Mouse (Mus musculus) kidney, adult 9 months (tissue): ENCODE results near the gene Ehd4.

ENCODE experiments used
- DNase-seq: peaks from one replicate; pipeline ENCODE4 v3.0.0; 2022

Gene Ehd4

DNA sequence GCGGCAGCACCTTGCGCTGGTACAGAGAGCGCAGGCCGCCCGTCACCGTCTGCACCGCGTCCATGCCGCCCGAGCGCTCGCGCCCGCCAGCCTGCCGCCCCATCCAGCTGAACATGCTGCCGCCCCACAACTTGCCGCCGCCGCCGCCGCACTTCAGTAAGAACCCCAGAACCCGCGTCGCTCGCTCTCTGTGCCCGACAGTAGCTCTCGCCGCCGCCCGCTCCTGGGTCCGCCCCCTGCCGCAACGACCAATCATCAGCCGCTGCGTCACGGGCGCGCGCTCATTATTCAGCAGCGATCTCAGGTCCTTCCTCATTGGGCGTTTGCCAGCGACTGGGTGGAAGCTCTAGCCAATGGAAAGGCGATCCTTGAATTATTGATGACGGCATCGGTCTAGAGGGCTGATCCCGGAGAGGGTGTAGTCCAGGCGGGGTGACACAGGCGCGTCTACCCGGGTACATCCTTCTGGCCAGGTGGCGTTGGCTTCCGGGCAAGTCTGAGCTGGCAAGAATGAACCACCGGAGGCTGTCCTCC lies at the start of gene Ehd4:
Gene Ehd4 (minus strand): TSS at position 246 of the 534 bp plus-strand sequence.
- DNase-seq = peak; percentile 99

DNA sequence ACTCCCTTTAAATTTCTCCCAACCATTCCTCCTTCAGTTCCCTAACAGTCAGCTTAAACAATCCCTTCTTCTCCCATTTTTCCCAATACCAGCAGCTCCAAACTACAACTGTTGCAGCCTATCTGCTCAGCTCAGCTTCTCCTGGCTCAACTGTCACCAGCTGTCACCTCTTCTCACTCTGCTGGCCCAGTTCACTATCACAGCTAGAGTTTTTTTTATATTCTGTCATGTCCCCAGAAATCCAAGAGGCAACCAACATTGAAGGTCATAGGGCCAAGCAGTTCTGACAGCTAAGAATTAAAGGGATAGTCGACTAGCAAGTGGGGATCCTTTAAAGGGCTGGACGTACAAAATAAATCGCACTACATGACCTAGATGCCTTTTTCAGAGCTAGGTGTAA lies 49.3 kb upstream of the Ehd4 start:
- DNase-seq = no peak

DNA sequence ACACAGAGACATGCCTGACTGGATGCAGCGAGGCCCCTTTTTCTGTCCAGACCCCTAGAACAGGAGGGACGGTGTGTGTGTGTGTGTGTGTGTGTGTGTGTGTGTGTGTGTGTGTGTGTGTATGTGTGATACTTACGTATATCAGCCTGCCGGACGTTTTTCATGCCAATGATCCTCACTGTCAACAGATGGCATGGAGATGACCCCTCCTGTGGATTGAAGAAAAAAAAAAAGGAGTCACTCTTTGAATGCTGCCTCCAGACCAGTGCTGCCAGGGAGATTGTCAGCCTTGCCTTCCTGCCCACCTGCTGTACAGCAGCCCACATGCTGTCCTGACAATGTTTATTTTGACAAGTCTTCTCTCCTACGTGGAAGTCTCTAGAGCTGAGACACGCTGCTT lies 45.7 kb upstream of the Ehd4 start:
- DNase-seq = no peak

DNA sequence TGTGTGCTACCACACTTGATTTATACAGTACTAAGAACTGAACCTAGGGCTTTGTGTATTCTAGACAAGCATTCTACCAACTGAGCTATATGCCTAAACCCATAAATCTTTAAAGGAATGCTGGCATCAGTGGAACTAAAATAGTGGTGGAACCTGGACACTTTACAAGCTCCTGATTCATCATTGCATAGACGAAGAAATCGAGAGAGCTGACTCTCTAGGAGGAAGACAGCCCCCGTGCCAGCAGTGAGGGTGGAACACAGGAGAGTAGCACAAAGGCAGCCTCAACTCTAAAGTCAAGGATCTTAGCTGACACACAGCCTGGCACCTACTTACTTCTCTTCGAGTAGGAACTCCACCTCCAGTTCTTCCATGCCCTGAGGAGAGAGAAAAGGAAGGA lies 33.8 kb upstream of the Ehd4 start:
- no peak for DNase-seq

DNA sequence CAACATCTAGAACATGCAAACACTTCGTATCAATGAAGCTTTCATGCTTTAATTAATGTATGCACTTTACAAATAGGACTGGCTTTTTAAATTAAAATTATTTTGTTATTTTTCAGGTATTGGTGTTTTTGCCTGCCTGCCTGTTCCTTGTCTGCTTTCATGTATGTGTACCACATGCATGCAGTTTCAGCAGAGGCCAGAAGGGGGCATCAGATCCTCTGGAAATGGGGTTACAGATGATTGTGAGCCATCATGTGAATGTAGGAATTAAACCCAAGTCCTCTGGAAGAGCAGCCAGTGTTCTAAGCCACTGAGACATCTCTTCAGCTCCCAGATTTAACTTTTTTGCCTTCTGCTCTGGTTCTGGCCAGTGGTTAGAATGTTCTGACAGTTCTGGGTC lies 33.2 kb upstream of the Ehd4 start:
- DNase-seq = no peak

DNA sequence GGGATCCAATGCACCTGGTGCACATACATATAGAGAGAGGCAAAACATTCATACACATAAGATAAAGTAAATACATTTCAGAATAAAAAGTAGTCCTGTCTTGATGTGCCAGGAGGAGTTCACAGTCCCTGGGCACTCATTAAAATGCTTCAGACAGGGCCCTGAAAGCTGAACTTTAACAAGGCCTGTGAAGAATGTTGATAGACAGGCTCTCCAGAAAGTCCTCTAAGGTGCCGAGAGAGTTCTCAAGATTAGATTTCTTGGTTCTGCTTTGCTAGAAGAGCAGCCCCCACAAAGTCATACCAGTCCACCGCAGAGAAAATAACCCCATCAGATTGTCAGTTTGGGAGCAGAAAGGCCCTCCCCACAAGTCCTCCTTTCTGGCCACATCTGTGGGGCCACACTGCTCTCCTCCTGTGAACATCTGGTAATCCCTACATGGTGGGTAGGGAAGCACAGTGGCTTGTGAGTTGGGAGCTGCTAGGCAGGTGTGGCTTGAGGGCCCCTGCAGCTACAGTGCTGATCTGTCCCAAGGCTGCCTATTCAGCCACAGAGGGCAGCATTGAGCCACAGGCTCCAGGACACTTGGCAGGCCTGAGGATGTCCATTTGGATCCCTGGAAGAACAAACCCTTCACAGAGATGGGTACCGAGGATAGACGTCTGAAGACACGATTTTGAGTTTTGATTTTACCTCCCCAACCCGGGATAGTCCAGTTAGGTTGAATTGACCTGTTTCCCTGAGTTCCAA lies 31.3 kb upstream of the Ehd4 start:
- DNase-seq = no peak

DNA sequence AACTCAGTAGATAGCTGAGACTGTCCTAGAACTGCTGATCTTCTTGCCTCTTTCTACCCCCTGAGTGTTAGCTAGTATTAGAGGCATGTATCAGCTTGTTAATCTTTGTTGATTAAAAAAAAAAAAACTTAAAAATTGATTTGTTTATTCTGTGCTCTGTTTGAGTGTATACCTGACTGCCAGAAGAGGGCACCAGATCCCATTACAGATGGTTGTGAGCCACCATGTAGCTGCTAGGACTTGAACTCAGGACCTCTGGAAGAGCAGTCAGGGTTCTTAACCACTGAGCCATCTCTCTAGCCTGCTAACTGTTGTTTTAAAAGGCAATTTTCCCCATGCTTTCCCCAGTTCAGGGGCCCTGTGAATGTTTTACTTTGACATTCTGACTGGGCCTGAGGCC lies 24.5 kb upstream of the Ehd4 start:
- no peak for DNase-seq

DNA sequence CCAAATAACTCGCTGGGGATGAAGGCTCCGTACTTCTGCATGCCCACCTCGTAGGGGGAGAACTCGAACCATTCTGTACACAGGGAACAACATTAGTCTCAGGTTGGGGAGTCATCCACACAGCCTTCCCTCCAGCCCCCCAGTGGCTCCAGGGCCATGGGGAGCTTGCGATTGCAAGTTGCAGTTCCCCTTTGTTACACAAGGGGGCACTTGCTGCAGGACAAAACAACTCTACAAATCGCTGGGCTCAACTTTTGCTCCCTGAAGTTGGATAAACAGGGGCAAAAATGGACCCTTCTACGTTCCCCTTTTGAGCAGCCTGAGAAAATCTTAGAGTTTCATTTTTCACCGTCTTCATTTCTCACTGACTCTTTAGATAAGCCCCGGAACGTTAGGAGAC lies 19.3 kb upstream of the Ehd4 start:
- DNase-seq = peak; percentile 38

DNA sequence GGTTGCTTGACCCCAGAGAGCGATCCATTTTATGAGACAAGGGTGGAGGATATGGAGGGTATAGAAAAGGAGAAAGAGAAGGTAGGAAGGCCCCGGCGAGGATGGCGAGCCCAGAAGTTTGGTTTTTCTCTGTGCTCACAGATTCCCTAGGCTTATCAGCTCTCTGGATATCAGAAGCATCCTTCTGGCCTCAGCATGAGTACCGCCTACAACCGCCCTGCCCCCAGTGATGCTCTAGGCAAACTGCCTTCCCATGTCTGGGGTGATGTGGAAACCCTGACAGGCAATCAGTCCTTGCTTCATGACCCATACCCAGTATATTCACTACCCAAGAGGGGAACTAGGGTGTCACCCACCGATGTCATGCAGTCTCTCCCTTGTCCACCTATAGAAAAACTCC lies 17.0 kb upstream of the Ehd4 start:
- no peak for DNase-seq

DNA sequence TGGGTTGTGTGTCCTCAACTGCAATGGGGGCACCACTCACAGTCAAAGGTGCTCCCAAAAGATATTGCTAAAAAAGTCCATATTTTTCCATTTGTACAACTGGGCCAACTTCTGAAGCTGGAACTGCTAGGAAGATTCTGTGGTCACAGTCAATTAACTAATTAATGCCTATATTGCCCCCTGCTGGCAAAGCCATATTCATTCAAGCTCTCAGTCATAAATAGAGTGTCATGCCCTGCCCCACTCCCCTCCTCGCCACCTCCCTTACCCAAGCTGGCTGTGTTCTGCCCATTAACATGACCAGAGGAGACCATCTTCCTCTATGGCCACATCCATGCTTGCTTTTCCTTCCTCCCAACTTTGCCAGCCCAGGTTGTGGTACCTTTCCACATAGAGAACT lies 16.3 kb upstream of the Ehd4 start:
- DNase-seq = peak; percentile 48

DNA sequence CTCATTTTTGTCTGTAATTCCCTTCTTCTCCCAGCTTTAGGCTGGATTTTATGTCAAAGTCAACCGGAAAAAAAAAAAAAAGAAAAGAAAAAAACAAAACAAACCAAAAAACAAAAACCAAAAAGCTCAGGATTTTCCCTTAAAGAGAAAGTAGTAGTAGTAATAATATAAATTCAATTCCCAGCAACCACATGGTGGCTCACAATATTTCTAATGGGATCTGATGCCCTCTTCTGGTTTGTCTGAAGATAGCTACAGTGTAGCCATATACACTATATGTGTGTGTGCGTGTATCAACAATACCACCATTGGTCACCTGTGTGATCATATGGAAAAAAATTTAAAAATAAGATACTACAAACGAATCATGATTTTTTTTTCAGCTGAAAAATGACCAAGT lies 15.0 kb upstream of the Ehd4 start:
- DNase-seq = no peak

DNA sequence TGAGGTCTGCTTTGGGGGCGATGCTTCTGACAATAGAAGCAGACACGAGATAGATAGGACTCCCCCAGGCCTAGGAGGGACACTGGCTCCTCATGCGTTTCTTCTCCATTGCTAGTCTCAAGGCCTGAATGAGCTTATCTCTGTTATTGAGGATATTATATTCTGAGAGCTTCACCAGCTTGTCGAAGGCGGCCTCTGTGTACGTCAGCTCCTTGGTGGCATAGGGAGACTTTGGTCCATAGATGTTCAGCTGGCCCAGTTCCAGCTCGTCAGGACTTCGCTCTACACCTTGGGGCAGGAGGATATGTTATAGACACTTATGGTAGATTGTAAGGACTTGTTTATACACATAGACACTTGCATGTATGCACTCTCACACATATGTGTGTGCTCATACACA lies 13.4 kb upstream of the Ehd4 start:
- DNase-seq = no peak

DNA sequence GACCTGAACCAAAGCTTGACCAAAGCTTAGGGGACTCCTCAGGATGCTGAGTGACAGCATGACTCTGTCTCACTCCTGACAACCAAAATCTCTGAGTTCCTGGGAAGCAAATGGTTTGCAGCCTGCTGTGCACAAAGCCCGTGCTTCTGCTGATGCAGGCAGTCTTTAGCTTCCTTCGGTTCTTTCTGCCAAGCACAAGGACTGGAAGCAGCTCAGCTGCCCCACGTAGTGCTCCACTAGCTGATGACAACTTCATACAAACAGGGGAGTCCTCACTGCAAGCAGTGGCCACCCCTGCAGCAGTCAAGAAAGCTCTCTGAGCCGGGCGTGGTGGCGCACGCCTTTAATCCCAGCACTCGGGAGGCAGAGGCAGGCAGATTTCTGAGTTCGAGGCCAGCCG lies 11.1 kb upstream of the Ehd4 start:
- DNase-seq = no peak

DNA sequence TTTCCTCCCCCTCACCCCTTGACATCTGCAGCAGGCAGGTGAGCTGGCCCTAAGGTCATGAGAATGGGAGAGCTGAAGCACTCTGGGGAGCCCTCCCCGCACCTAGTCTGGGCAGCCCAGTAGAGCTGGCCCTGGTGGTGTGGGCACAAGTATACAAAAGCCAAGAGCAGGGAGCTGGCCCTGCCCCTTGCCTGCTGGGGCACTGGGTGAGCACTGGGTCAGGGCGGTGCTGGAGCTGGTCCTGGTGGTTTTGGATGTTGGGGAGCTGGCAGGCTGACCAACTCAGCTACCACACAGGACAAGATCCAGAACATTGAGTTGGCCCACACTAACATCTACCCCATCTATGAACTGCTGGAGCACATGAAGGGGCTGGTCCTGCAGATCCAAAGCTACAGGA lies 5.0 kb upstream of the Ehd4 start:
- DNase-seq = no peak

DNA sequence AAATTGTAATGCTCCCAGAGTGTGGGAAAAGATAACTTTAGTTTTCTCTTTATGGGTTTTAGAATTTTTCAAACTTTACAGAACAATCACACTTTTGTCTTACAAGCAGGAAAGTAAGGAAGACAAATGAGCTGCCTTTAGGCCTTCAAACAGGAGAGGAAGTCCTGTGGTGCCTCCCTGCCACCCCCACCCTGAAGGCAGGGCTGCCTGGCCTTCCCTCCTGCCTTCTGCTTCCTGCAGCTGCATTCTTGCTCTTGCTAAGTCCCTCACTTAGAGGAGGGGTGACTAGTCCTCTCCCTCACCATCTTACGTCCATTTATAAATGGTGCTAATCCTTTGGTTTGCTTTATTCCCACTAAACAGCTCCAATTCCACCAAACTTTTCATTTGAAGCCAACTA lies 4.4 kb upstream of the Ehd4 start:
- peak; percentile 35 for DNase-seq

DNA sequence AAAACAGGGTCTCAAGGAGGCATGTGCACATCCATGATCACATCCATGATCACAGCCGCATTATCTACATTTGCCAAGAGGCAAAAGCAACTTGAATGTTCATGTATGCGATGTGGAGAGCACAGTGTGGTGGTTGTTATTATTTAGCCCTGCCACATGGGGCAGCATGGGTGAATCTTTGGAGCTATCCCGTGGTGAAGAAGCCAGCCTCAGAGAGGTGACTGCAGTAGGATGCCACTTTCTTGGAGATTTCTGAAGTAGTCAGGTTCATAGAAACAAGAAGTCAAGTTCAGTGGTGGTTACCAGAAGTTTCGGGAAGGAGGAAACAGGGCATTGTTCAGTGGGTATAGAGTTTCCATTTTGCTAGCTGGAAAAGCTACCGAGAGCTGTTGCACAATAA lies 3.6 kb upstream of the Ehd4 start:
- DNase-seq = no peak

DNA sequence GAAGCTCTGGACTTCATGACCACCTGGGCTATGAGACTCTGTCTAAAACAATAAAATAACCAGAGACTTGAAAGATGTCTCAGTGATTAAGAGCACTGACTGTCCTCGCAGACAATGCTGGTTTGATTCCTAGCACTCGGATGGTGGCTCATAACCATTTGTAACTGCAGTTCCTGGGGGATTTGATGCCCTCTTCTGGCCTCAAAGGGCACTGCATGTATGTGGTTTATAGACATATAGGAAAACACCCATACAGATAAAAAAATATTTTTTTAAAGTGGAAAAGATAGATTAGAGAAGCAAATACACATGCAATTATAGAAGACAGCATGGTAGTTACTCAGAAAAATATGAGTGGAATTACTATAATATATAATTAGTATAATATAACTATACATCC lies 3.2 kb upstream of the Ehd4 start:
- DNase-seq = no peak

DNA sequence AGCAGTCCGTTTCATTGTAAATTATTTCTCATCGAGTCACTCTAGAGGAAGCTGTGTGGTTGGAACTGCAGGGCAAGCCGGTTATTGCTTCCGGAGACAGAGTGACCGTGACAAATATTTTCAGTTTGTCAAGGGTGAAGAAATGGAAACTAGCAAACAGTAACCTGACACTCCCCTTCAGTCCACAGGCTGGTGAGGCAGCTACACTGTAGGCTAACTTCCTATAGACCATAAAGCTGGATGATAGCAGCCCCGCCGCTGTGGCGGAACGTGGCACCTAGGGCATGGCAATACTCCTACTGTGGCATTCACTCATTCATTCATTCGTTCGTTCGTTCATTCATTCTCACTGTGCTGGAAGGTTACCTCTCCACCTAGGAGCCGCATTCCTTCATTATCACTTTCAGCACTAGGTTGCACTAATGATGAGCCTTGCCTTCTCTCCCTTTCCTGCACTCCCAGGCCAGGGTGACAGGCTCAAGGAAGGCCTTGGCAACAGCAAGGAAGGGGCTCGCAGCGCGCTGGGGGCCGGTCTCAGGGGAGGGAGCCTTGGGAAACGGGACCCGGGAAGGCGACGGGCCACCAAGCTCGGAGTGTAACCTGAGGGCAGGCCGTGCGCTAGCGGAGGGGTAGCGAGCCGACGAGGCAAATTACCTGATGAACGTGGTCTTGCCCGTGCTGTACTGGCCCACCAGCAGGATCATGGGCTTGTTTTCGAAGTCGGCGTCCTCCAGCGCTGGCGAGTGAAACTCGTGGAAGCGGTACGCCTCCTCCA lies 633 bp downstream of the Ehd4 start:
- peak; percentile 23 for DNase-seq

DNA sequence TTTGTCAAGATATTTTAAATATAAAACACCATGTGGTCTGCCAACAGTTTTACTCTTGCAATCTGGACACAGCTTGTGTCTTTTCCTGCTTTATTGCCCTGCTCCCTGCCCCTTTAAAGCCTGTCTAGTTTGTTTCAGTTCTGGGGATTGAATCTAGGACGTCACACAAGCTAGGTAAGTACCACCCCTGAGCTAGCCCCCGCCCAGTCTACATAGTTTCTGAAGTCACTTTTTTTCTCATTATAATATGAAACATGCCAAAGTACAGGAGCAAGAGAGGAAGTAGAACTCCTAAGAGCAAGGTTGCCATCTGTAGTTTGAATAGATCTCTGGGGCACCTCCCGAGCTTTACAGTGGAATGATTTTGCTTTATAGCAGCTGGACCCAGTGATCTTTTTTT lies 3.8 kb downstream of the Ehd4 start:
- DNase-seq = no peak

DNA sequence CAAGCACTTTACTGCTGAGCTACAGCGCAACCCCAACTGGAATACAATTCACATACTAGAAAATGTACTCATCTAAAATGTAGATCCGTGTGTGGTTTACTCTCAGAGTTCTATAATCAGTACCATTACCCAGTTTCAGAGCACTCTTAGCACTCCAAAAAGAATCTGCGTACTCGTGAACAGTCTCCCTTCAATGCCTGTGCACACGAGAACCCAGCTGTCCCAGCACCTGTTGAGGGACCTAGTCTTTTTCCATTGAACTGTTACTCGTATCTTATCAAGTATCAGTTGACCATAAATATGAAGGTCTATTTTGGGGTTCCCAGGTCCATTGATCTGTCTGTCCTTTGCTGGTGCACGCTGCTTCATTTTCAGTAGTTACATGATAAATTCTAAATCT lies 4.8 kb downstream of the Ehd4 start:
- DNase-seq = no peak

DNA sequence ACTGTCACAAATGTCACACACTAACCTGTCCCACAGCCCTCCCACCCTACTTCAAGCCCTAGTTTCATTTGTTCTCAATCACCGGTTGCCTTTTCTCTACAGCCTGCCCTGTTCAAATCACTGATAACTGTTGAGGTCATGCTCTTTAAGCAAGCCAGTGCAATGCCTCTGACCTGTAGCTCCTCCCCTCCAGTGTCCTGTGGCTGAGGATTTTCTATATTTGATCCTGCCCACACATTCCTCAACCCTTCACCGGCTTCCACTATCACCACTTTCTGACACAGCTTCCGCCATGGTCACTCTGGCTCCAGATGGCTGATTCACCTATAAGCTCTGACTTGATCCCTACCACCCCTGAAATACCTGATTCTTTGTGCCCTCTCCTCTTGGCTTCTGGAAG lies 6.4 kb downstream of the Ehd4 start:
- no peak for DNase-seq

DNA sequence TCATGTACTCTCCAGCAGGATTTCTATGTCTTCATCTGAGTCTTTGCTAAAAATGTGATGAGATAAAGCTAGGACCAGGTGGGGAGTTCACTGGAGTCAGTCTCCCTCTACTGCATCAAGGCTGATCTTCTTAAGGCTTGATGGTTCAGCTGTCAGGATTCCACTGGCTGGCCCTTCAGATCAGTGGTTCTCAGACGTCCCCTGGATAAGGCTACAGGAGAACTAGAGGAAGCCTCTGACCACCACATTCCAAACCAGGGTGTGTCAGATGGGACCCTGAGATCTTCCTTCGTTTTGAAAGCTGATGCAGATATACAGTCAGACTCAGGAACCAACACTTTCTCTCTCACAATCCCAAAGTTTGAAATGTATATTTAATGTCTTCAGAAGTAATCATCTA lies 7.0 kb downstream of the Ehd4 start:
- no peak for DNase-seq

DNA sequence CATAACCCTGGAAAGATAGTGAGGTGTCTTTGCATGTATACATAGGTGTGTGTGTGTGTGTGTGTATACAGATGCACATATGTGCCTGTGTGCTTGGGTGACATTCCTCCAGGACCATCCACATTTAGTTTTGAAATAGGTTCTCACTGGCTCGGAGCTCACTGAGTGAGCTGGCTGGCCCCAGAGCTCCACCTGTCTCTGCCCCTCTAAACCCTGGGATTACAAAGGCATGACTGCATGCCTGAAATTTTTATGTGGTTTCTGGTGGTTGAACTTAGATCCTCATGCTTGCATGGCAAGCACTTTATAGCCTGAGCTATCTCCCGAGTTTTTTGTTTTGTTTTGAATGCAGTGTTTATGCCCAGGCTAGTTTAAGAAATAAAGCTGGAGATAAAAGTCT lies 7.9 kb downstream of the Ehd4 start:
- no peak for DNase-seq

DNA sequence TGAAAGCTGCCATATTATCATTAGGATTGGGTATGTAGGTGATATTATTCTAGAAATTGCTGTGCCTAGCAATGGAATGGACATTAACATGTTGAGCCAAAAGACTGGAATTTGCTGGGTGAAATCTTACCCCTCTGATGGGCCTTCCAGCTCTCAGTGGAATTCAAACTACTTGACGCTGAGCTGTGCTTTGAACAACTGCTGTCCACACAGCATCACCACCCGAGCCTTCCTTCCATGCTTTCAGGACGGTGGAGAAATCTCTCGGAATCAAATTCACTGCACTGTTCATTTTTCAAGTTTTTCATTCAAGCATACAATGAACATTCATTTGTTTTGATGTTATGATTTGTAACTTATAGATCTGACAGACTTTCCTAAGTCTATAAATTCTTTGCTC lies 10.0 kb downstream of the Ehd4 start:
- no peak for DNase-seq

DNA sequence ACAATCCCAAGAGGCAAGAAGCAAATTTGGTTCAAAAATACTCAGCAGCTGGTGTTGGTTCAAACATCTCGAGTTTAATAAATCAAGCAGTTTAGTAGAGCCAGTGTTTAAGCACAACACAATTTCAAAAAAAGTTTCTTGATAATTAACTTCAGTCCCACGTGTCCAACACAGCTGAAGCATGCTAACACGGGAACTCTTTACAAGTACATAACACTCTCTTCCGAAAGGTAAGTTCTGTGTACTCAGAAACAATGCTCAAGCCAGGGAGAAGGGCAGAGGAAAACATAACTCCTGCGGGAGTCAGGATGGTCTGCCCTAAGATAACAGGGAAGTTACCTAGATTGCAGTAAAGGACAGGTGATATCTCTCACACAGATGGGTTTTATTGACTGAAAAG lies 12.1 kb downstream of the Ehd4 start:
- no peak for DNase-seq
